Mouse (Mus musculus) lung, postnatal 0 days (tissue): ENCODE results near the gene Rasgef1a.

Experiments
- CTCF ChIP-seq: IDR thresholded peaks from 2 replicates; pipeline ENCODE4 v1.5.1; 2016; ENCODE audit warnings: antibody characterized with exemption, mild to moderate bottlenecking
- EP300 ChIP-seq: IDR thresholded peaks from 2 replicates; pipeline ENCODE4 v1.6.1; 2016; ENCODE audit warnings: antibody characterized with exemption, mild to moderate bottlenecking, control low read depth

GRCm38 (mm10) chr6:118137148-118137547 lies 125.9 kb downstream of the Rasgef1a start:
- no peak for TF ChIP-seq EP300
- no peak for TF ChIP-seq CTCF
